Mouse (Mus musculus): ENCODE results near the gene Mdc1. TPM values are rescaled to one million over a fixed set of nuclear protein-coding genes. Genes with fewer than 3 reads are reported as not detected.

The Mdc1 gene
- polyA plus RNA-seq, 1 experiment from 2014 or later = 21.0 TPM

DNA sequence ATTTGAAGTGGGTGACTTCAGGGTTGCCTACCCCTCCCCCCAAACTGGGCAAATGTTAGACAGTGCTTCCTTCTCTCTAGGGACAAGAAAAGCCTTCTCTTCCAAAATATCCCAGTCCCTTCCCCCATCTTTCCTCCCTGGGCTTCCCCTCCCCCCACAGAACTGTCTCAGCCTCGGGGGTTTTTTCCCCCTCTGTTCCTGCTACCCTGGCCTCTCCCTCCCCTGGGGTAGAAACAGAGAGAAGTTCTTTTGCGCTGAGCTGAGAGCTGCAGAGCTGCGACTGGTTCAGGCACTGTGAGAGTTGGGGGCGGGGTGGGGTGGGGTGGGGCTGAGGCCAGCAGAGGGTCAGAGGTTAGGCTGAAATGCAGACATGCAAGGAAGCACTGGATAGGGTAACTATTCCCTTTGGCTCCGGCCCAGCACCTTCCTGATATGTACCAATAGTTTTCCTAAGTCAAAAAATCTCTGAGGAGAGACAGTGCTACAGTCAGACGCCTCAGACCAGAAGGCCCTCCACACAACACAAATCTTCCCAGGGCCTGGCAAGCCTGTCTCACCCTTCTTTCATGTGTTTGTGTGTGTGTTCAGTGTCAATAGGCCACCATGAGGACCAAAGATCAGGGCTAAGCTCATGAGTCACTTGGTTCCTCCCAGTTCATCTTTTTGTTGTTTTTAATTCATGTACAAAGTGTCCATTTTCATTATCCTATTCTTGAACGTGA is 28.2 kb downstream of the Mdc1 start:
- Histone ChIP-seq H3K36me3 (peaks cover 38% of the 10 kb centered on the region), H3K4me3 (peak overlapping the region; percentile 73), H3K4me1 (peaks cover 69% of the 10 kb centered on the region), H3K4me2 (peak overlapping the region; percentile 99), H3K9ac (peak overlapping the region; percentile 89), H3K9me3 (0 out of 2 replicates have a peak, but pooled peaks cover 3% of the 10 kb centered on the region), H3K27me3 (no peaks in the 10 kb centered on the region), H3K27ac (peak overlapping the region; percentile 98)
- WGBS = 2% methylated on average over 7 of the region's 7 CpGs
- no peak for ATAC-seq (ENCODE audit: insufficient number of reproducible peaks, insufficient read depth, low FRiP score, low TSS enrichment, low read depth)

DNA sequence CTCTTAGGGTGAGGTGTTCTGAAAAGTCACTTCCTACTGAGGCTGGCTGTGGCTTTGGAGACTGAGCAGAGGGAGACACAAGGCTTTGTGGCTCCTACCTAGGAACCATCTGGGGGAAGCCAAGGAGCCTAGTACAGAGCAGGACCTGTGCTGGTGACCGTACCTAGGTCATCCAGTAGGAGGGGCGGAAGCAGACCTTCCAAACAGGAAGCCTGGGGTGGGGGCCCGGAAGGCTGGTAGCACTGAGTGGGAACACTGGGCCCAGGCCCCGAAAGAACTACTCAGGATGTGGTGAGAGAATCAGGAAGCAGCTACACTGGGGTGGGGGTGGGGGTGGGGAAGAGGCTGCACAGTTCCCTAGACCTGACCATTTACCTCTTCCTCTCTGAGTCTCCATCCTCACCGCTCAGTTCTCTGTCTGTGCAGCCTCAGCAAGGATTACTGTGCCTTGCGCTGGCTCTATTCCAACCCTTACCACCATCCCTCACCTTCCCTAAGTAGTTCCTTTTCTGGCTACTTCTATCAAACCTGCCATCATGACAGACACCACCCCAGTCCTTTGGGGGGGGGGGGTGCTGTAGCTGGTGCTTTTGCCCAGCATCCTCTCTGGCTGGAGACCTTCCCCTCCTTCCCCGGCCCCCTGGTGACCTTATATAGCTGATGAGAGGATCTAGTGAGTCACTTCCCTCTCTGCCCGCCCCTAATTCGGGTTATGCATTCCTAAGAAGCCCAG is 29.0 kb downstream of the Mdc1 start:
- 41% methylated on average over 9 of the region's 9 CpGs for WGBS
- H3K4me1 ChIP-seq = peaks cover 62% of the 10 kb centered on the region
- H3K4me2 ChIP-seq = peak overlapping the region; percentile 99
- ATAC-seq (ENCODE audit: insufficient number of reproducible peaks, insufficient read depth, low FRiP score, low TSS enrichment, low read depth) = no peak
- H3K9ac ChIP-seq = peak overlapping the region; percentile 89
- peak overlapping the region; percentile 98 for H3K27ac ChIP-seq
- peaks cover 46% of the 10 kb centered on the region for H3K36me3 ChIP-seq
- peak overlapping the region; percentile 73 for H3K4me3 ChIP-seq
- H3K9me3 ChIP-seq = 0 out of 2 replicates have a peak, but pooled peaks cover 3% of the 10 kb centered on the region
- H3K27me3 ChIP-seq = no peaks in the 10 kb centered on the region

DNA sequence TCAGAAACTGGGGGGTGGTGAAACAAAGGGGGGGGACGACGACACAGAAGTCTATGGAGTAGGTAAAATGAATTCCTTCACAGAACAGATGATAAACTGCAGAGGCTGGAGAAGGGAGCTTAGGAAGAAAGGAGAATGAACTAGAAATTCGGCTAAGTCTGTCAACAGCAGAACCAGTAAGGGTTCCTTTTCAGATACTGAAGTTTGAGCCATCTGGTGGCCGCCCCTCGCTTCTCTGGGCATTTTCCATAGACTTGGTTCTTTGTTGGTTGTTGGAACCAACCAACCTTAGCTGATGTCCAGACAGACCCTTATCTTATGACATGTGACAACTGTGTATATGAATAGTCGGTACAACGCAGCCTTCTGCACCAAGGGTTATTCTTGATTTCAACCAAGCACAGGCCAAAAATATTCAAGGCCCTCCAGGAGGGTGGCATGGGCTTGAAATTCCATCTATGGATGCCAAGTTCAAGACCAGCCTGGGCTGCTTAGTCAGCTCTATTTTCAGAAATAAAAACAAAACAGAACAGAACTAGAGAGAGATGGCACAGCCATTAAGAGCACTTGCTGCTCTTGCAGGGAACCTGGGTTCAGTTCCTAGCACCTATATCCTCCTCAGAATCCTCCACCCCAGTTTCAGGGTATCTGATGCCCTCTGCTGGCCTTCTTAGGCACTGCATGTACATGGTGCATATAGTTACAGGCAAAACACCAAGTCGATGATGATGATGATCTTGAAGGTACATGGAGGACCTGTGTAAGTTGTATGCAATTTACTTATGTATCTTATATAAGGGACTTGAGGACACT is 29.8 kb downstream of the Mdc1 start:
- Histone ChIP-seq H3K4me1 (peaks cover 62% of the 10 kb centered on the region), H3K4me3 (peak overlapping the region; percentile 73), H3K27me3 (no peaks in the 10 kb centered on the region), H3K9ac (peak overlapping the region; percentile 89; the same call in 1 of the 2 replicates), H3K4me2 (peak overlapping the region; percentile 99), H3K9me3 (0 out of 2 replicates have a peak, but pooled peaks cover 3% of the 10 kb centered on the region), H3K36me3 (peaks cover 51% of the 10 kb centered on the region), H3K27ac (peak overlapping the region; percentile 98)
- WGBS = 80% methylated on average over 8 of the region's 8 CpGs
- ATAC-seq (ENCODE audit: insufficient number of reproducible peaks, insufficient read depth, low FRiP score, low TSS enrichment, low read depth) = no peak

DNA sequence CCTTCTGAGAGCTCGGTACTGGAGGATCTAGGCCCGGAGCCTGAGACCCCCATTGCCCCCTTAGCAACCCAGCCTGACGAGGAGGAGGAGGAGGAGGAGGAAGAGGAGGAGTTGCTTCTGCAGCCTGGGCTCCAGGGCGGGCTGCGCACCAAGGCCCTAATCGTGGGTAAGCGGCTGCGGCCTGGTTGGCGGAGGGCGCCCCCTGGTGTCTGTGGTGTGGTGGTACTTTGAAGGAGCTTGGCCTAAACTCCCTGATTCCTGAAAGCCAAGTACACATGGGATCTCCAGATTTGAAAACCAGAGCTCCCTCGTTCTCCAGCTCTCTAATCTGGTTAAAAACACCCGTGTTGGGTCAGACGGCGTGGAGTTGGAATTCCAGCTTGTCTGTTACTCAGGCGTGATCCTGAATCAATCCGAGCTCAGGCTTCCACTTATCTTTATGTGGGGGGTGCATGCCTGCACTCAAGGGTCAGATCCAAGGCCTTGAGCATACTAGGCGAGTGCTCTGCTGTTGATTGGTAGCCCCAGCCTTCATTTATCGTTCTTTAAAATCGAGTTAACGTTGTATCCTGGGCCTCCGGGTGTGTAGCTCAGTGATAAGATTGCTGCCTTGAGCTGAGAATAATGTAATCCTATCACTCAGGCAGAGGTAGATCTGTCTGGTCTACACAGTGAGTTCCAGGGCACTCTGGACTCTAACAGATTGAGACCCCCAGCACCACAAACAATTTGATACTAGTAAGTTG is 32.6 kb downstream of the Mdc1 start:
- WGBS = 32% methylated on average over 21 of the region's 21 CpGs
- peak overlapping the region; percentile 61 for H3K9ac ChIP-seq
- H3K27ac ChIP-seq = no peak overlapping the region
- H3K4me1 ChIP-seq = peaks cover 41% of the 10 kb centered on the region
- no peaks in the 10 kb centered on the region for H3K27me3 ChIP-seq
- 0 out of 2 replicates have a peak, but pooled peaks cover 3% of the 10 kb centered on the region for H3K9me3 ChIP-seq
- H3K4me2 ChIP-seq = peak overlapping the region; percentile 38
- no peak; the same call in 1 of the 2 replicates for ATAC-seq (ENCODE audit: insufficient number of reproducible peaks, insufficient read depth, low FRiP score, low TSS enrichment, low read depth)
- H3K4me3 ChIP-seq = peak overlapping the region; percentile 10
- H3K36me3 ChIP-seq = peaks cover 54% of the 10 kb centered on the region

DNA sequence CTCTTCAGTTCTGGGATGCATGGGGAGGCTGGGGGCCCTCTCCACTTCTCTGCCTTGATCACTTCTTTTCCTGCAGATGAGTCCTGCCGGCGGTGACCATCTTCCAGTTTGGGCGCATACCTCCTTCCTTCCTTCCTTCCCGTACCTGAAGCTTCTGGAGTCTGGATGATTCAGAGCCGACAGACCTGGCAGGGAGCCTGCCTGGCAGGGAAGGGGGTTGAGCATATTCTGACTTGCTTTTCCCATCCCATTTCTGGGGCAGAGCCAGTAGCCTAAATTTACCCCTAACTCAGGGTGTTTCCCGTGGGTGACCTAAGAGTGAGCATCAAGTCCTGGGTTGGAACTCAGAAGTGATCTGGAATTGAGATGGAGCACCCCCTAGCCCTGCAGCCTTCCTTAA is 33.4 kb downstream of the Mdc1 start:
- Histone ChIP-seq H3K4me1 (peaks cover 34% of the 10 kb centered on the region), H3K4me2 (no peak overlapping the region), H3K36me3 (peaks cover 54% of the 10 kb centered on the region), H3K9me3 (0 out of 2 replicates have a peak, but pooled peaks cover 3% of the 10 kb centered on the region), H3K27ac (no peak overlapping the region), H3K27me3 (no peaks in the 10 kb centered on the region), H3K9ac (no peak overlapping the region), H3K4me3 (no peak overlapping the region)
- ATAC-seq (ENCODE audit: insufficient number of reproducible peaks, insufficient read depth, low FRiP score, low TSS enrichment, low read depth) = no peak
- WGBS = 89% methylated on average over 6 of the region's 6 CpGs

DNA sequence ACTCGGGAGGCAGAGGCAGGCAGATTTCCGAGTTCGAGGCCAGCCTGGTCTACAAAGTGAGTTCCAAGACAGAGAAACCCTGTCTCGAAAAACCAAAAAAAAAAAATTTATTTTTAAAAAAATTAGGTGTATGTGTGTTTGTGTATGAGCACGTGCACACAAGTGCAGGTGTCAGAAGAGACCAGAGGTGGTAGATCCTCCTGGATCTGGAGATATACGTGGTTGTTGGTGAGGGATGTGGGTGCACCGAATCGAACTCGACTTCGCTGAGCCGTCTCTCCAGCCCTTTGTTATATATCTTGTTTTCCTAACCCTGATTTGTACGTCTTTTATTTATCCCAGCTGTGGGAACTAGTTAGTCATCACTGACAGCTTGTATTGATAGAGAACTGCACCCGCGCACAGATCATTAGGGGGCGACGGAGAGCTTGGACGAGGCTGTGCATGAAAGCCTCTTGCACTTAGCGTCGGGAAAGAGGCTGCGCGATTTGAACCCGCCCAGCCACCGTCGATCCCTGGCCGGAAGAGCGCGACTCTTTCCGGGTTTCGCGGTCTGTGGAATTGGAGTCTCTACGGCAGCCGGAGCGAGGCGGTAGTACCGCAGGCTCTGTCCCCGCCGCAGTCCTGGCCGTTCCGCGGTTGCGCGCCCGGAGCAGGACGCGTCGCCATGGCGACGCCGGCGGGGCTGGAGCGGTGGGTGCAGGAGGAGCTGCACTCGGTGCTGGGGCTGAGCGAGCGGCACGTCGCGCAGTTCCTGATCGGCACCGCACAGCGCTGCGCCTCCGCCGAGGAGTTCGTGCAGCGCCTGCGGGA is 38.1 kb downstream of the Mdc1 start, which contains the start of gene Dhx16:
Gene Dhx16 (plus strand): TSS at position 575 of the 813 bp plus-strand sequence.
- peak within 1 kb of the TSS; percentile 85 for H3K9ac ChIP-seq
- peaks cover 14% of the 10 kb centered on the region for H3K4me1 ChIP-seq
- H3K4me2 ChIP-seq = peak within 1 kb of the TSS; percentile 81
- H3K27me3 ChIP-seq = no peaks in the 10 kb centered on the region
- H3K9me3 ChIP-seq = no peaks in the 10 kb centered on the region
- peaks cover 52% of the 10 kb centered on the region for H3K36me3 ChIP-seq
- H3K27ac ChIP-seq = peak within 1 kb of the TSS; percentile 66
- 6% methylated on average over 66 of the region's 66 CpGs for WGBS
- peak within 1 kb of the TSS; percentile 96 for H3K4me3 ChIP-seq
- ATAC-seq (ENCODE audit: insufficient number of reproducible peaks, insufficient read depth, low FRiP score, low TSS enrichment, low read depth) = peak; percentile 86

DNA sequence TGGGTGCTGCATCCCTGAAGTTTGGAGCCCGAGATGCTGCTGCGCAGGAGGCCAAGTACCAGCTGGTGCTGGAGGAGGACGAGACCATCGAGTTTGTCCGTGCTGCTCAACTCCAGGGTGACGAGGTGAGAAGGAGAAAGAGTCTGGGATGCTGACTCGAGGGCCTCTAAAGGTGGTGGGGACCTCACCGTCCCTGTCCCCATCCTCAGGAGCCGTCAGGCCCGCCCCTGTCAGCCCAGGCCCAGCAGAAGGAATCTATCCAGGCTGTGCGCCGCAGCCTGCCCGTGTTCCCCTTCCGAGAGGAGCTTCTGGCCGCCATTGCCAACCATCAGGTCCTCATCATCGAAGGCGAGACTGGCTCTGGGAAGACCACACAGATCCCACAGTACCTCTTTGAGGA is 41.6 kb downstream of the Mdc1 start:
- Histone ChIP-seq H3K9ac (no peak overlapping the region), H3K4me2 (no peak overlapping the region), H3K36me3 (peaks cover 65% of the 10 kb centered on the region), H3K4me3 (no peak overlapping the region), H3K4me1 (peaks cover 14% of the 10 kb centered on the region), H3K27me3 (no peaks in the 10 kb centered on the region), H3K9me3 (no peaks in the 10 kb centered on the region), H3K27ac (no peak overlapping the region)
- no peak for ATAC-seq (ENCODE audit: insufficient number of reproducible peaks, insufficient read depth, low FRiP score, low TSS enrichment, low read depth)
- WGBS = 91% methylated on average over 17 of the region's 17 CpGs

DNA sequence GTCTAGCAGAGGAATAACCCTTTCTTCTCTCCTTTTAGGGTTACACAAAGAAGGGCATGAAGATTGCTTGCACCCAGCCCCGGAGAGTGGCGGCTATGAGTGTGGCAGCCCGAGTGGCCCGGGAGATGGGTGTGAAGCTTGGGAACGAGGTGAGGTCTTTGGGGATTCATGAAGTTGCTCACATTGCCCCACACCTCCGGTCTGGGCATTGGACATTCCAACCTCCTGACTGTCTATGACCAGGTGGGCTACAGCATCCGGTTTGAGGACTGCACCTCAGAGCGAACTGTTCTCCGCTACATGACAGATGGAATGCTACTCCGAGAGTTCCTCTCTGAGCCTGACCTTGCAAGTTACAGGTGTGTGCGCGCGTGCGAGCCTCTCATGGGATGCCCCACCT is 42.5 kb downstream of the Mdc1 start:
- Histone ChIP-seq H3K4me3 (no peak overlapping the region), H3K9me3 (no peaks in the 10 kb centered on the region), H3K36me3 (peaks cover 73% of the 10 kb centered on the region), H3K27ac (no peak overlapping the region), H3K4me1 (peaks cover 14% of the 10 kb centered on the region), H3K9ac (no peak overlapping the region), H3K27me3 (no peaks in the 10 kb centered on the region), H3K4me2 (no peak overlapping the region)
- no peak for ATAC-seq (ENCODE audit: insufficient number of reproducible peaks, insufficient read depth, low FRiP score, low TSS enrichment, low read depth)
- 94% methylated on average over 14 of the region's 14 CpGs for WGBS

DNA sequence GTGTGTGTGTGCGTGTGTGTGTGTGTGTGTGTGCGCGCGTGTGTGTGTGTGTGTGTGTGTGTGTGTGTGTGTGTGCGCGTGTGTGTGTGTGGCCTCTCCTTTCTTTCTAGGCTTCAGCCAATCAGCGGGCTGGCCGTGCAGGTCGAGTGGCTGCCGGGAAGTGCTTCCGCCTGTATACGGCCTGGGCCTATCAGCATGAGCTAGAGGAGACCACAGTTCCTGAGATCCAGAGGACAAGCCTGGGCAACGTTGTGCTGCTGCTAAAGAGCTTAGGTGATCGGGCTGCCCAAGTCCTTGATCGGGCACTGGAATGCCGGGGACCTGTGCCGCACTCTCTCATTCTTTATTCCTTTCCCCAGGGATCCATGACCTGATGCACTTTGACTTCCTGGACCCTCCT is 46.4 kb downstream of the Mdc1 start:
- H3K36me3 ChIP-seq = peaks cover 98% of the 10 kb centered on the region
- no peaks in the 10 kb centered on the region for H3K4me1 ChIP-seq
- no peaks in the 10 kb centered on the region for H3K27me3 ChIP-seq
- no peak overlapping the region for H3K4me2 ChIP-seq
- H3K27ac ChIP-seq = no peak overlapping the region
- H3K9ac ChIP-seq = no peak overlapping the region
- ATAC-seq (ENCODE audit: insufficient number of reproducible peaks, insufficient read depth, low FRiP score, low TSS enrichment, low read depth) = no peak
- H3K4me3 ChIP-seq = no peak overlapping the region
- 88% methylated on average over 12 of the region's 17 CpGs for WGBS
- no peaks in the 10 kb centered on the region for H3K9me3 ChIP-seq
